Mouse (Mus musculus): ENCODE results near the gene Mtcl1.
"Not testable (repeated sequence)": the region's sequence is repeated elsewhere in the genome, so short reads cannot be mapped to it uniquely, and the experiment has no call there.

Mtcl1 gene

GRCm38 (mm10) chr17:66448421-66449405 is 837 bp downstream of the Mtcl1 start:
- DNase-seq (ENCODE audit: low read depth, low spot score) = no peak

- no peak for DNase-seq (ENCODE audit: low read depth, low spot score)
Measured at GRCm38 (mm10) chr17:66447978-66448377, 1.6 kb downstream of the Mtcl1 start.

GRCm38 (mm10) chr17:66447007-66447312 is 2.6 kb downstream of the Mtcl1 start:
- no peak for DNase-seq (ENCODE audit: low read depth, low spot score)

GRCm38 (mm10) chr17:66446196-66447006 is 3.1 kb downstream of the Mtcl1 start:
- no peak for DNase-seq (ENCODE audit: low read depth, low spot score)

GRCm38 (mm10) chr17:66444059-66444700 is 5.4 kb downstream of the Mtcl1 start:
- no peak for DNase-seq (ENCODE audit: low read depth, low spot score)

- no peak for DNase-seq (ENCODE audit: low read depth, low spot score)
Measured at GRCm38 (mm10) chr17:66439888-66440287, 9.7 kb downstream of the Mtcl1 start.

- DNase-seq (ENCODE audit: low read depth, low spot score) = no peak
Measured at GRCm38 (mm10) chr17:66439051-66439753, 10.3 kb downstream of the Mtcl1 start.

- no peak for DNase-seq (ENCODE audit: low read depth, low spot score)
Measured at GRCm38 (mm10) chr17:66438137-66438536, 11.4 kb downstream of the Mtcl1 start.

- DNase-seq (ENCODE audit: low read depth, low spot score) = no peak
Measured at GRCm38 (mm10) chr17:66436811-66437210, 12.7 kb downstream of the Mtcl1 start.

GRCm38 (mm10) chr17:66435982-66436381 is 13.6 kb downstream of the Mtcl1 start:
- DNase-seq (ENCODE audit: low read depth, low spot score) = no peak

- DNase-seq (ENCODE audit: low read depth, low spot score) = no peak
Measured at GRCm38 (mm10) chr17:66435007-66435406, 14.5 kb downstream of the Mtcl1 start.

GRCm38 (mm10) chr17:66434566-66434965 is 15.0 kb downstream of the Mtcl1 start:
- no peak for DNase-seq (ENCODE audit: low read depth, low spot score)

- not testable (repeated sequence) for DNase-seq (ENCODE audit: low read depth, low spot score)
Measured at GRCm38 (mm10) chr17:66424601-66425000, 24.9 kb downstream of the Mtcl1 start.

- no peak for DNase-seq (ENCODE audit: low read depth, low spot score)
Measured at GRCm38 (mm10) chr17:66419421-66419820, 30.1 kb downstream of the Mtcl1 start.

- no peak for DNase-seq (ENCODE audit: low read depth, low spot score)
Measured at GRCm38 (mm10) chr17:66417748-66418147, 31.8 kb downstream of the Mtcl1 start.

GRCm38 (mm10) chr17:66417329-66417728 is 32.2 kb downstream of the Mtcl1 start:
- no peak for DNase-seq (ENCODE audit: low read depth, low spot score)

- no peak for DNase-seq (ENCODE audit: low read depth, low spot score)
Measured at GRCm38 (mm10) chr17:66416841-66417313, 32.7 kb downstream of the Mtcl1 start.

GRCm38 (mm10) chr17:66416436-66416835 is 33.1 kb downstream of the Mtcl1 start:
- DNase-seq (ENCODE audit: low read depth, low spot score) = no peak

- DNase-seq (ENCODE audit: low read depth, low spot score) = no peak
Measured at GRCm38 (mm10) chr17:66414331-66414730, 35.2 kb downstream of the Mtcl1 start.

GRCm38 (mm10) chr17:66412155-66412970 is 37.2 kb downstream of the Mtcl1 start:
- DNase-seq (ENCODE audit: low read depth, low spot score) = no peak
